Mouse (Mus musculus): Measurements from ENCODE around the gene AI854703. TPM values are rescaled to one million over a fixed set of nuclear protein-coding genes. Genes with fewer than 3 reads are reported as not detected.

The AI854703 gene
- polyA plus RNA-seq, 1 experiment, result 0.15 TPM

DNA sequence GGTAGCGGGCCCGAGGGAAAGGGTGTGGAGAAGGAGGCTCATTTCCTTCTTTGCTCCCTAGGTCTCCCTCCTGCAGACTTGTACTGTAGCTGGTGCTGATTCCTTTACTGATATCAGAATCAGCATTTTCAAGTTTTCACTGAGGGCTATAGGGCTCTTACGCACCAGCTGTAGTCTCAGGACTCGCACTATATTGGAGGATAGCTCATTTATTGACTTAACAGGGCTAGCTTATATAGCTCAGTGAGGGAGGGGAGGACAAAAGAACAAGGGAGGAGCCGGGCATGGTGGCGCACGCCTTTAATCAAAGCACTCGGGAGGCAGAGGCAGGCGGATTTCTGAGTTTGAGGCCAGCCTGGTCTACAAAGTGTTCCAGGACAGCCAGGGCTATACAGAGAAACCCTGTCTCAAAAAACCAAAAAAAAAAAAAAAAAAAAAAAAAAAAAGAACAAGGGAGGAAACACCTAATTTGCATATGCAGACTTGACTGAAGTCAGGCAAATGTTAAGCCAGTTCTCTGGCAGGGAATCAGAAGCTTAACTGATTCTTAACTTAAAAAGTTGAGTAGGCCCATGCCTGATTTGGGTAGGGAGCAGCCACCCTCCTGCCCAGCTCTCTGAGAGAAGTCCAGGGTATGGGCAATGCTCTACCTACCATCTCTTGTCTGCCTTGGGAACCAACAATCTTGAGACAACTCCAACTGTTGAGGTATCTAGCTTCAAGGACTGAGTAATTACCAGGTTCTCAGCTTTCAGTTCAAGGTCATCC lies 47.9 kb downstream of the AI854703 start:
- 0 out of 2 replicates have a peak, but pooled peaks cover 3% of the 10 kb centered on the region for H3K4me1 ChIP-seq (ENCODE audit: control insufficient read depth, insufficient read depth, low read length)
- H3K4me3 ChIP-seq (ENCODE audit: insufficient read depth, low read length), result no peak overlapping the region
- H3K27ac ChIP-seq (ENCODE audit: insufficient read depth, low read depth, low read length), result no peak overlapping the region
- TF ChIP-seq CTCF (IDR thresholded peaks at IDR 0.05; ENCODE audit: low read depth, low read length), result no peak
- no peak for TF ChIP-seq POLR2A (IDR thresholded peaks at IDR 0.05; ENCODE audit: borderline replicate concordance, low read depth, low read length)

DNA sequence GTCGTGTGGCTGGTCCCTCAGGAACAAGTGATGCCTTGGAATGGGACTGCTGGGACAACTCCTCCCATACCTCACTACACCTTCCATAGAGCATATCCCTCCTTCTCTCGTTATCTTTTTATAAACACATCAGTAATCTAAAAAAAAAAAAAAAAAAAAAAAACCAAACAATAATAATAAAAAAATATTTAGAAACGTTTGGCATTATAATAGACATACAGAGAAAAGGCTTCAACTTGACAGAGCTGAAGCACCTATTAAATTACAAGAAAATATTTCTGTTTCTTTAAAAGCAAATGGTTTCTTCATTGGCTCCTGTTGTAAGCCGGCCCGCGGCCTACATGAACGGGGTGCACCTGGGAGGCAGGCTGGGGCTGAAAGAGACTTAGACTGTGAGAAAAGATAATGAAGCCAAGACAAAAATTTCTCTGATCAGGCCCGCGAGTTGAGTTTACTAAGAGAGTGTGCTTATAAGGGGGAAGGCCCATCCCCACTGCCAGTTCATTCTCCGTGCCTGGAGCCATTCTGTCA lies 48.9 kb downstream of the AI854703 start:
- Histone ChIP-seq H3K27ac (ENCODE audit: insufficient read depth, low read depth, low read length) (no peak overlapping the region), H3K4me3 (ENCODE audit: insufficient read depth, low read length) (no peak overlapping the region), H3K4me1 (ENCODE audit: control insufficient read depth, insufficient read depth, low read length) (0 out of 2 replicates have a peak, but pooled peaks cover 3% of the 10 kb centered on the region)
- TF ChIP-seq CTCF (IDR thresholded peaks at IDR 0.05; ENCODE audit: low read depth, low read length) (no peak), POLR2A (IDR thresholded peaks at IDR 0.05; ENCODE audit: borderline replicate concordance, low read depth, low read length) (no peak)

DNA sequence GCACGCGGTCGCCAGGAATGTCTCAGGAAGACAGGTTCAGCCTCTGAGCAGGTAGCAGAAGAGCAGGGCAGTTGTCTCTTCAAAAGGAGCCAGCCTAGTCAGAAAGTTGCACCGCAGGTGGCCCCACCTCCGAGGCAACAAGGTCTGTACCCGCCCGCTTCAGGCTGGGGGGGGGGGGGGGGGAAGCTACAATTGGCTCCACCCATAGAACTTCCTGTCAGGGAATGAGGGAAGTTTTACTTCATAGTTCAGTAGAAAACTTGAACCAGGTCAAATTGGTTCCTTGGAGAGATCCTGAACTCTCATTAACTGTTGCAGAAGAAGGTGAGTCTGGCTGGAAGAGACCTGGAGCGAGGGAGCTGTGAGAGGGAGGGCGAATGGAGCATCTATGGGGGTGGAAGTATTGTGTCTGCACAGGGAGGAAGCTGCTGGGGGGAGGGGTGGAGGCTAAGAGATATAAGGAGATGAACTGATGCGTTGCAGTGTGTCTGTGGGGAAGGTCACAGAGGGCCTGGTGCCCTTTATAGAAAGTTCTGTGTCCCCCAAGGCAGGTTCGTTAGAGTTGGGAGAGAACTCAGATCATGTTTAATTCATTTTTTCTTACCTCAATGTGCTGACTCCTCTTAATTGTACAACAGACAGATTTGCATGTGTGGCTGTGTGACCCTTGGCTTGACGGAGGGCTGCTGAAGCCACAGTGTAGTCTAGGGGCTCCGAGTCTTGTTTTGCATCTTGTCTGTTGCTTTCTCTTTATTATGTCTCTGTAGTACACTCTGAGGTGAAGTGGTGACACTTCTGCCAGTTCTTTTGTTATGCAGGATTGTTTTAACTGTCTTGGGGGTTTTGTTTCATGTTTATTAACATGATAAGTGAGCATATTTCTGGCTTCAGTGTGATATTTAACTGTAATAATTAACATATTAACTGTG lies 49.6 kb downstream of the AI854703 start, which contains the start of gene Gimap9:
Gene Gimap9 (plus strand): TSS at position 199 of the 929 bp plus-strand sequence.
- Histone ChIP-seq H3K4me3 (ENCODE audit: insufficient read depth, low read length) (no peak within 1 kb of the TSS), H3K27ac (ENCODE audit: insufficient read depth, low read depth, low read length) (no peak within 1 kb of the TSS), H3K4me1 (ENCODE audit: control insufficient read depth, insufficient read depth, low read length) (0 out of 2 replicates have a peak, but pooled peaks cover 3% of the 10 kb centered on the region)
- no peak for TF ChIP-seq POLR2A (IDR thresholded peaks at IDR 0.05; ENCODE audit: borderline replicate concordance, low read depth, low read length)
- TF ChIP-seq CTCF (IDR thresholded peaks at IDR 0.05; ENCODE audit: low read depth, low read length), result no peak

DNA sequence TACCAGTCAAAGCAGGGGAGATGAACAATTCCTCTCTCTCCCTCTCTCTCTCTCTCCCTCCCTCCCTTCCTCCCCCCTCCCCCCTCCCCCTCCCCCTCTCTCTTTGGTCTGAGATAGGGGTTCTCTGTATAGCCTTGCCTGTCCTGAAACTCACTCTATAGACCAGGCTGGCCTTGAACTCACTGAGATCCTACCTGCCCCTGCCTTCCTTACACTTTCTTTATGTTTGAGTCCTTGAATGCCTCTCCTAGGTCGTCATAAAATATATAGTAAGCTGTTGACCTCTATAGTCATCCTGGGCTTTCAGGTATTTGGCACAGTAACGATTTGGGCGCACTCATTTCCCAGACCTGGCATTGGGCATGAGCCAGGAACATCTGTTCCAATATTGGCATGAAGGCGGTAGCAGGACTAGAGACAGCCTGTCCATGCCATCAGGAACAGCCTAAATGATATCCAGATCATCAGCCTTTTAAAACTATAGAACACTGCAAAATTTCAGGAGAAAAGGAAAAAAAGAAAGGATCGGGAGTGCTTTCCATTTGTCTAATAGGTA lies 50.4 kb downstream of the AI854703 start:
- TF ChIP-seq CTCF (IDR thresholded peaks at IDR 0.05; ENCODE audit: low read depth, low read length) (no peak), POLR2A (IDR thresholded peaks at IDR 0.05; ENCODE audit: borderline replicate concordance, low read depth, low read length) (no peak)
- H3K27ac ChIP-seq (ENCODE audit: insufficient read depth, low read depth, low read length), result no peak overlapping the region
- no peak overlapping the region for H3K4me3 ChIP-seq (ENCODE audit: insufficient read depth, low read length)
- H3K4me1 ChIP-seq (ENCODE audit: control insufficient read depth, insufficient read depth, low read length), result 0 out of 2 replicates have a peak, but pooled peaks cover 3% of the 10 kb centered on the region

DNA sequence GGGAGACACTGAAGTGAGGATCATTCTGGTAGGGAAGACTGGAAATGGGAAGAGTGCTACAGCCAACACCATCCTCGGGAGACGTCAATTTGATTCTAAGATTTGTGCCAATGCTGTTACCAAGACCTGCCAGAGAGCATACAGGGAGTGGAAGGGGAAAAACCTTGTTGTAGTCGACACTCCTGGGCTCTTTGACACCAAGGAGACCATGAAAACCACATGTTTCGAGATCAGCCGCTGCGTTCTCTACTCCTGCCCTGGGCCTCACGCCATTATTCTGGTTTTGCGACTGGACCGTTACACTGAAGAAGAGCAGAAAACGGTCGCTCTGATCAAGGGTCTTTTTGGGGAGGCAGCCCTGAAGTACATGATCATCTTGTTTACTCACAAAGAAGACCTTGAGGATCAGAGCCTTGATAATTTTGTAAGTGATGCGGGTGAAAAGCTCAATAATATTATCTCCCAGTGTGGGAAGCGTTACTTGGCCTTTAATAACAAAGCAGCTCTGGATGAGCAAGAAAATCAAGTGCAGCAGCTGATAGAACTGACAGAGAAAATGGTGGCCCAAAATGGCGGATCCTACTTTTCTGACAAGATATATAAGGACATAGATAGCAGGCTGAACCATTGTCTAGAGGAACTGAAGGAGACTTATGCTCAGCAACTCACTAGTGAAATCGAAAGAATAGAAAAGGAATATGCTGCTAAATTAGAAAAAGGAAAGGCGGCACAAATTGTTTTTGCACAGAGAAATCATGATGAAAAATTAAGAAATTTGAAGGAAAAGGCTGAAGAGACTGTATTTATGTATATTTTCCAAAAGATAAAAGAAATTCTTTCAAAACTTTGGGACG lies 51.2 kb downstream of the AI854703 start:
- H3K4me1 ChIP-seq (ENCODE audit: control insufficient read depth, insufficient read depth, low read length), result 0 out of 2 replicates have a peak, but pooled peaks cover 3% of the 10 kb centered on the region
- H3K4me3 ChIP-seq (ENCODE audit: insufficient read depth, low read length), result no peak overlapping the region
- TF ChIP-seq POLR2A (IDR thresholded peaks at IDR 0.05; ENCODE audit: borderline replicate concordance, low read depth, low read length) (no peak), CTCF (IDR thresholded peaks at IDR 0.05; ENCODE audit: low read depth, low read length) (no peak)
- H3K27ac ChIP-seq (ENCODE audit: insufficient read depth, low read depth, low read length), result no peak overlapping the region

DNA sequence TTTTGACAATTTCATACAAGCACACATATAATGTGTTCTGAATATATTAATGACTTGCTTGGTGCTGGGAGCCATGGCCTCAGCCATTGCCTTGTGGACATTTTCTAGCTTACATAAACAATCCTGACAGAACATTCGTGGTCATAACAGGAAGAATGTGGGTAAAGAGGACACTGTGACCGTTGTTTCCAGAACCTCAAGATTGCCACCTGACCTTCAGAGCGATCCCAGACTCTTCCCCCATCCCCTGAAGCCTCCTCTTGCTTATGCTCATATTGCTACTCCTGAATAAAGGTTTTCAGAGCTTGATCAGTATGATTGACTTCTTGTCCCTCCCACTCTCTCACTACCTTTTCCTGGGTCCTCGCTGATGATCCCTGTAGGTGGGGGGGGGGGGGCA lies 51.8 kb downstream of the AI854703 start:
- Histone ChIP-seq H3K27ac (ENCODE audit: insufficient read depth, low read depth, low read length) (no peak overlapping the region), H3K4me1 (ENCODE audit: control insufficient read depth, insufficient read depth, low read length) (0 out of 2 replicates have a peak, but pooled peaks cover 3% of the 10 kb centered on the region), H3K4me3 (ENCODE audit: insufficient read depth, low read length) (no peak overlapping the region)
- TF ChIP-seq POLR2A (IDR thresholded peaks at IDR 0.05; ENCODE audit: borderline replicate concordance, low read depth, low read length) (no peak), CTCF (IDR thresholded peaks at IDR 0.05; ENCODE audit: low read depth, low read length) (no peak)

DNA sequence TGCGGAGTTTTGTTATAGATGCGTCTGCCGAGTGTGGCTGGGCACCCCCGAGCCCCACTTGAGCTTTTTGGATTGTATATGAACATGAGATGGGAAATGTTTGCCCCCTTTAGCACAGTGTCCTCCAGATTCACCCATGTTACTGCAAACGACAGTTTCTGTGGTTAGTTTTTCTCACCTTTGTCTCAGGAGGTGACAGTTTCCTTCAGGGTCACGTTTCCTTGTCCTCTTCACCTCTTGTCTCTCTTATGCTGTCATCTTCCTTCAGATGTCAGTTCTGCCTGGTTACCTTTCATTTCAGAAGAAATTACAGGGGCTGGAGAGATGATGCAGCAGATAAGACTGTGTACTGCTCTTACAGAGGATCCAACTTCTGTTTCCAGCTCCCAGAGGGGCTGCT lies 53.1 kb downstream of the AI854703 start:
- Histone ChIP-seq H3K27ac (ENCODE audit: insufficient read depth, low read depth, low read length) (no peak overlapping the region), H3K4me1 (ENCODE audit: control insufficient read depth, insufficient read depth, low read length) (0 out of 2 replicates have a peak, but pooled peaks cover 3% of the 10 kb centered on the region)
- no peak for TF ChIP-seq CTCF (IDR thresholded peaks at IDR 0.05; ENCODE audit: low read depth, low read length)
- TF ChIP-seq POLR2A (IDR thresholded peaks at IDR 0.05; ENCODE audit: borderline replicate concordance, low read depth, low read length), result no peak

DNA sequence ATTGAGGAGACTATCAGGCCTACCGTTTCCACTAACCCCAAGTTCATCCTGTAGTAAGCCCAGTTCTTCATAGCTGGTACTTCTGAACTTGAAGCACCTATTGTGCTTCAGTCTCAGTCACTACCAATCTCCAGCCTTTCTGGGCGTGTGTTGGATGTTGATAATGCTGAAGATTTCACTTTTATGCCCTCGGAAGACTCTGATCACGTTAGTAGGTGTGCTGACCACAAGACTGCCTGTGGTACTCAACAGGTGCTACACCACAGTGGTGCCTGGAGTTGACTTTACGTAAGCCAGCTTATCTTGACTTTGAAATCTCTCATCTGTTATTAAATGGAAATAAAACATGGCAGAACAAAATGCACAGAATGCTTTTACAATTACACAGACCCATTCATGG lies 53.9 kb downstream of the AI854703 start:
- Histone ChIP-seq H3K4me3 (ENCODE audit: insufficient read depth, low read length) (no peak overlapping the region), H3K27ac (ENCODE audit: insufficient read depth, low read depth, low read length) (no peak overlapping the region)

More for the DNA sequence above, 53.1 kb downstream of the AI854703 start:
- no peak overlapping the region for H3K4me3 ChIP-seq (ENCODE audit: insufficient read depth, low read length)

More for the DNA sequence above, 53.9 kb downstream of the AI854703 start:
- H3K4me1 ChIP-seq (ENCODE audit: control insufficient read depth, insufficient read depth, low read length), result 0 out of 2 replicates have a peak, but pooled peaks cover 3% of the 10 kb centered on the region
- TF ChIP-seq CTCF (IDR thresholded peaks at IDR 0.05; ENCODE audit: low read depth, low read length), result no peak
- TF ChIP-seq POLR2A (IDR thresholded peaks at IDR 0.05; ENCODE audit: borderline replicate concordance, low read depth, low read length), result no peak

Measured in bone marrow macrophage, adult 2 months (primary cell).